Mouse (Mus musculus) thymus, postnatal 36 days (tissue): ENCODE data around the gene Cers3.

Source experiments
- DNase-seq, 2 experiments: peaks; one replicate each; pipeline ENCODE4 v3.0.0; 2022; ENCODE audit warnings: mixed read lengths in 2 of 2

Cers3 gene

GRCm38 (mm10) chr7:66841165-66841564 is 97.9 kb downstream of the Cers3 start:
- peak; percentile 18 to 36 for DNase-seq

DNA sequence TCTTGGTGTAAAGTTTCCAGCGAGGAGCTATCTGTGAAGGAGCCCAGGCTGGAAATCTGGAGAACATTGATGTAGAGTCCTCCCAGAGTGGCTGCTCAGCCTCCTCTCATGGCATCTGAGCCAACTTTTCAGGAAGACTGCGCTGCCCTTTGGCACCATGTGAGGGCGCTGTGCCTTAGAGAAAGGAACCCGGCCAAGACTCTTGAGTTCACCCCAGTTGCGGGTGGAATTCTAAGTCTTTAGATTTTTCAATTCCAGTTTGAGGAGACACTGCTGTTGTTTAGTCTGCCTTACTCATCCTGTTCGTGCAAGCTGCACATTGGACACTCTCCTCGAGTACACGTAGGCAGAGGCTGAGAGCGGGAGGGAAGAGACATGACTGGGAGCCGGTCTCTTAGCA is 98.7 kb downstream of the Cers3 start:
- peak; percentile 50 to 52 for DNase-seq

GRCm38 (mm10) chr7:66843846-66844245 is 100.5 kb downstream of the Cers3 start:
- no peak for DNase-seq

DNA sequence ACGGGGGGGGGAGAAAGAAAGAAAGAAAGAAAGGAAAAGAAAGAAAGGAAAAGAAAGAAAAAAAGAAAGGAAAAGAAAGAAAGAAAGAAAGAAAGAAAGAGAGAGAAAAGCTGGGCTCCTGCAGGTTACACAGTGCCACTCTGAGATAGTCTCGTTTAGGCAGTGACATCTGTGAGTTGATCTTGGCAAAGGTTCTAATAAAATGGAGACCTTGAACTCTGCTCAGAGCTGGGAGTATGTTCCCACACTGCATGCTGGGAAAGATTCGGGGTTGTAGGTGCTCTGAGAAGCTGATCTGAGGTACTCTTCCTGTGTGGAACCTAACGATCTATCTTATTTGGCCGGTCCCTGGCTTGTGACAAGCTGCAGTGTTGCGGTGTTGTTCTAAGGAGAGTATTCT is 103.3 kb downstream of the Cers3 start:
- DNase-seq = no peak

GRCm38 (mm10) chr7:66847299-66847698 is 104.0 kb downstream of the Cers3 start:
- DNase-seq = no peak

DNA sequence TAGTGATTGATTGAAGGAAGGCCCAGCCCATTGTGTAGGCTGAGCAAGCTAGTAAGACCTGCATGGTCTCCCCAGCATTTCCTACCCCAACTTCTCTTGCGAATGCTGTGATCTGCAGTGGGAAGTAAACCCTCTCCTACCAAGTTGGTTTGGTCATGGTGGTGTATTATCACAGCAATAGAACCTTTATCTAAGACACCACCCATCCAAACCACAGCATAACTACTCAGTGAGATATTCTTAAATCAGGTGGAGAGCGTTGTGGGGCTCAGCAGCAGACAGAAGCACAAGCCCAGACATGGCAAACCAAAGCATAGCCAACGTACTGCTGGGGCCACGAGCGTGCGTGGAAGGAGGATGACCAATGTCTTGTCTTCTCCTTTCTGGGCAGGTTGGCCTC is 106.0 kb downstream of the Cers3 start:
- DNase-seq = no peak

DNA sequence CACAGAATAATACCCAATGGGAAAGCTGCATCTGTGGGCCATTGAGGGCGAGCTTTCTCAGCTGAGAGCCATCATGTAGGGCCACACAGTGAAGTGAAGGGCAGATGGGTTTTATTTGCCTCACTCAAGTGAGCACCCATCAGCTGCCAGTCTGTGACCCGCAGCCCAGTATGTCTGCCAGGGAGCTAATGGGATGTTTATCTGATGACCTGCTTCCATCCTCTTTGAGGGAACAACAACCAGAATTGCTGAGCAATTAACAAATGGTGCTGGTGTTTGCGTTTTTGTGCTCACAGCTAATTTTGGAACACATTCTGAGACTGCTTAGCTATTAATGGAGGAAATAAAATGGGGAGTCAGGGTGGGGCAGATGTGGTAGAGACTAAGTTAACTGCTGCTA is 108.9 kb downstream of the Cers3 start:
- no peak for DNase-seq

DNA sequence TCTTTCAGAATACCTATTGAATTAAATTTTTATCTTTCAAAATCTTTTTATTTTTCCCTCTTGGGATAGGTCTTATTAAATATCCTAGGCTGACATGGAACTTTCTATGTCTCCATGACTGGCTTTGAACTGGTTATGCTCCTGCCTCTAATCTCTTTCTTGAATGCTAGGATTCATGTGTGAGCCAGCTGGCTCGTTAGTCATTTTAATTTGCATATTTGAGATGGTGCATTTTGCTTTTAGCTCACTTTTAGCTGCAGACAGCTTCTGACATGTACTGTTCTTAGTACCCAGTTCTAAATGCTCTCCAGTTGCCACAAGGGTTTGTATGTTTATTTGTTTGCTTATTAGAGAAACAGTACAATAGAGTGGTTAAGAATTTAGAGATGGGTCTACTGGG is 114.3 kb downstream of the Cers3 start:
- DNase-seq = no peak

DNA sequence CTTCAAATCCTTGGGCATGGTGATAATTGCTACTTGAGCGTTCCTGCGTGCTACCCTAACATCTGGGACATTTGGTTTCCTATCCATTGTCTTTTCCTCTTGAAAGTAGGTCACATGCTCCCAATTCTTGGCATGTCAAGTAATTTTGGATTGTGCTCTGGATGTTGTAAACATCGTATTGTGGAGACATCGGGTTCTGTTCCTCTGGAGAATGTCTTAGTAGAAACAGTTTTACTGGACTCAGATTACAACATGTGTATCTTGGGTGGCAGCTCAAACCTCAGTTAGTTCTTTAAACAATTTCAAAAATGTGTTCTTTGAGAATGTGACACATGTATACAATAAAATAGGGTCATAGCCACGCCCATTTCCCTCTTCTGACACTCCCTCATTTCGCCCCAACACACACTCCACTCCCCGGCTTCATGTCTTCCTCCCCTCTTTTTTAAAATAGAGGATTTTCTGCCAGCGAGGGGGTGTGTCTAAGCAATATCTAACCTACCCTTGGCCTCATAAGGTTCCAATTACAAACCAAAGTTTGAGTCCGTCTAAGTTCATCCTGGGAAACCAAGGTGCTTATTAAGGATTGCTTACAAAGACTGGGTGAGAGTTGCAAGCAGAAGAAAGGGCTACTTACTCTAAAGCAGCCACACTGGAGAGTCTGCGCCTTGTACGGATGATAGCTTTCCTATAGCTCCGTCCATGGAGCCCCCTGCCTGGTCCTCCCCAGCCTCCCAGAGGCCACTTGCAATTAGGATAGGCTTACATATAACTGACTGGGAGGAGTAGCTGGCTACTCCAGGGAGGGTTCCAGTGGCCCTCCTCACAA is 115.2 kb downstream of the Cers3 start:
- no peak for DNase-seq

DNA sequence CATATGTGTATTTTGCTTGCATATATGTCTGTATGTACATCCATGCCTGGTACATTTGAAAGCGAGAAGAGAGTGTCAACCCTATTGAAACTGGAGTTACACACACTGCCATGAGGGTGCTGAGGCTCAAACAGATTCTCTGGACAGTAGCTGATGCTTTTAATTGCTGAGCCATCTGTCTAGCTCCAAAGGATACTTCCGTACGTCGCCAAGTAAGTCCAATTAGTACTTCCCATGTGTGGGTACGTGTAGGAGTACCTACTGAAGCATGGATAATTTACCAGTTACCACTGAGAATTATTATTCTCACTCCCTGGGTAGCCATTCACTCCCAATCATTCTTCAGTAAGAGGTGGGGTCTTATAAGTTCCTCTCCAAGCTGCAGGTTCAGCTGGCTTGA is 115.9 kb downstream of the Cers3 start:
- DNase-seq = no peak

DNA sequence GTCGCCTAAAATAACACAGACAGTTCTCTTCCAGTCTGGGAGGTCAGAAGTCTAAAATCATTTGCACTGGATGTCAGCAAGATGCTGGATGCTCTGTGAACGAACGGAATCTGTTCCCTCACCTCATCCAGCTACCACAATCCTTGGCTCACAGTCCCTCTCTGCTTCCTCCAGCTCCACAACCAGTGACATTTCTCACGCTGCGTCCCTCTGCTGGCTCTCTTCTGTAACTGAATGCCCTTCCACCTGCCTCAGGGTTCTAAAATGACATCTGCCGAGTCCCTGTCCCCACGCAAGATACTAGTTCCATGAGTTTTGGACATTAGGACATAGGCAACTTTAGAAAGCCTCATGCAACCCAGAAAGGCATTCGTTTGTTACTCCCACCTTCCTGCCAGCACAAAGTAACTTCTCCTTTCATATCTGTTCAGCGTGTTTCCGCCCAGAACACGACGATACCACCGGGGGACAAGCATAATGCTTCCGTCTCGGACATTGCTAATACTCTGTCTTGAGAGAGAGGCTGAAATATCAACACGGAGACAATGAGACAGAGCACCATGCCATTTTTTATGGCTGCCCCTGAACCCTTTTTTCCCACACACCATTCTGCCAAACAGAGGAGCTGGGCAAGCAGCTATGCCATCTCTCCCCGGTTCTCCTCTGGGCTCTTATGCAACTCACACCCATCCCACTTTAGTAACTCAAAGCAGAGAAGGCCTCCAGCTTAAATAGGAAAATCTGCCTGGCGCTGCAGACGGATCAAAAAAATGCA is 123.8 kb downstream of the Cers3 start:
- no peak for DNase-seq

DNA sequence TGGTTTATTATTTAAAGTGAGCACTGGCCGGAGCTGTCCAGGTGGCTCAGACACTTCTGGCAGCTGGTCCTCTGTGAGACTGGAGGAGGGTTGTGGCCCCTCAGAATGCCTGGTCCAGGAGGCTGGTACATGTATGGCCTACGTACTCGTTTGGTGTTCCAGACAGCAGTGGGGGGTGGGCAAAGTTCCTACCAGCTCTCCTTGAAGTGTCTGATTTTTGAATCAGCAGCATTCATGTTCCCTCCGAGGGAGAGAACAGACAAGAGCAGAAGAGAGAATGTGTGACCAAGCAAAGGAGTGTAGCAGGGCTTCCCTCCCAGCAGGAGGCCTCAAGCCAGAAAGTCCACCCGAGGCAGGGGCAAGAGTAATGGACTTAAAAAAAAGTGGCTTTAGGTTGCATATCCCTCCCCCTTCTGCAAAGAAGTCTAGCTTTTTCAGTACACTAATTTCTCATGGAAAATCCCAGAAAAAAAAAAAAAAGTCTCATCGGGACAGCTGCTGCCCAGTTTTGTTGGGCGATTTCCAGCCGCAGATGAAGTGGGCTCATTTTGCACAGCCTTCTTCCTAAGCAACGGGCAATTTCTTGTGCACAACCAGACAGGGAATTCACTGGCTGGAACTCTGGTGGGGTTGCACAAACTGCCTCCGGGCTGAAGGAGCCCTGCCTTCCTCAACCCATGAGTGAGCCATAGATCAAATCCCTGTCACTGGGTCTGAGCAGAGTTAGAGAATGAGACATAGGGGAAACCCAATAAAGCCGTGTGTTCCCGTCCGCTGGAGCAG is 124.6 kb downstream of the Cers3 start:
- no peak for DNase-seq

DNA sequence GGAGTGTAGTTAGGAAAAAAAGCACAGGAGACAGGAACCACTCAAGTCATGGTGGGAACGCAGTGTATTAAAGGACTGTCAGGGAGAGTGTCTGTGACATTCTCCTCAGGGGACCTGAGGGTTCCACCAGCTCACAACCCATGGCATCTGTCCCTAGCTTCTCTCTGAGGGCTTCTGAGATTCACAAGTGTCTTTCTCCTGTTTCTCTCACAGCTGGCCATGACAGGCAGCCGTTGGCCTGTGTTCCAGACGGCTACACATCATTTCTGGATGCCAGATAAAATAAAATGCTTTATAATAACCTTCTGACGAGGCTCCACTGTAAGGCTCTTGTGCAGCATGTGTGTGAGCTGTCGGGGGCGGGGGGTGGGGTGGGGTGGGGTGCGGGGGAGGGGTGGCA is 128.2 kb downstream of the Cers3 start:
- DNase-seq = no peak

DNA sequence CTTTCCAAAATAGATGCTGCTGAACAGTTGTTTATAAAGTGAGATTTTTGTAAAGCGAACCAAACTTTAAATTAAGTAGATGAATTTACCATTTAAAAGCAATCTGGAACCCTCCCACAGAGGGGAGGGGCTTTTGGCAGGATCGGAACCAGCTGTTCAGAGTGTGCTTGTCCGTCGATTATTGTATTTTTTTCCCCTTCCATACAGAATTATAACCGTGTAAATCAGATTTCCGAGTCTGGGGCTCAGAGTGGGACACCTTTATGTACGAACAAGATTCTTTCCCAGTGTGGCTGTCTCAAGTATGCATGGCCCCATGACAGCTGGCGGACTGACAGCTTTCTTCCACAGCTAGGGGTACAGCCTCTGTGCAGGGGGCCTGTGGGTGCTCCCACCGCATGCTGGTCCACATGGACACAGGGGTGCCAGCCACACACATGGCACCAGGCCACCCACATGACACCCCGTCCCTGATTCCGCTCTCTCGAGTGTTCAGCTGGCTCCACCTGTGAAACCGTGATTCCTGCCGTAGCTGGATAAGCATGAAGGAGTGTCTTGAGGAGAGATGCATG is 128.7 kb downstream of the Cers3 start:
- no peak for DNase-seq

GRCm38 (mm10) chr7:66873235-66873634 is 129.9 kb downstream of the Cers3 start:
- DNase-seq = no peak
